Mouse (Mus musculus) cerebellum, adult (tissue): ENCODE data around the gene Nlrp9c.
"Not testable (repeated sequence)": the region's sequence is repeated elsewhere in the genome, so short reads cannot be mapped to it uniquely, and the experiment has no call there.

Experiments used
- ATAC-seq: cut with Nextera tagmentation; 2 replicates; pipeline ENCODE4 v1.9.2; 2017; ENCODE audit warnings: mild to moderate bottlenecking, moderate library complexity, mixed read lengths; ENCODE audit not compliant: insufficient number of reproducible peaks, low FRiP score, low TSS enrichment

The Nlrp9c gene

GRCm38 (mm10) chr7:26403600-26403999 lies at the start of gene Nlrp9c:
Gene Nlrp9c (minus strand): TSS chr7:26403700.
- ATAC-seq = not testable (repeated sequence)

GRCm38 (mm10) chr7:26434813-26435212 lies 31.3 kb upstream of the Nlrp9c start, which contains the start of gene Nlrp4a:
Gene Nlrp4a (plus strand): TSS chr7:26435113.
- ATAC-seq = no peak

GRCm38 (mm10) chr7:26391811-26392210 lies 11.7 kb downstream of the Nlrp9c start:
- ATAC-seq = not testable (repeated sequence)

- not testable (repeated sequence) for ATAC-seq
Observed at GRCm38 (mm10) chr7:26391137-26391536, 12.4 kb downstream of the Nlrp9c start.

GRCm38 (mm10) chr7:26386691-26387090 lies 16.8 kb downstream of the Nlrp9c start:
- not testable (repeated sequence) for ATAC-seq

GRCm38 (mm10) chr7:26380807-26381206 lies 22.7 kb downstream of the Nlrp9c start:
- no peak for ATAC-seq

- not testable (repeated sequence) for ATAC-seq
Observed at GRCm38 (mm10) chr7:26373221-26373620, 30.3 kb downstream of the Nlrp9c start.

GRCm38 (mm10) chr7:26356719-26357118 lies 46.8 kb downstream of the Nlrp9c start:
- not testable (repeated sequence) for ATAC-seq

GRCm38 (mm10) chr7:26352258-26352657 lies 51.2 kb downstream of the Nlrp9c start:
- ATAC-seq = not testable (repeated sequence)

- not testable (repeated sequence) for ATAC-seq
Observed at GRCm38 (mm10) chr7:26350177-26350576, 53.3 kb downstream of the Nlrp9c start.

GRCm38 (mm10) chr7:26320361-26320760 lies 83.1 kb downstream of the Nlrp9c start:
- not testable (repeated sequence) for ATAC-seq

GRCm38 (mm10) chr7:26315809-26316208 lies 87.7 kb downstream of the Nlrp9c start:
- ATAC-seq = not testable (repeated sequence)

GRCm38 (mm10) chr7:26315194-26315593 lies 88.3 kb downstream of the Nlrp9c start:
- ATAC-seq = not testable (repeated sequence)

- not testable (repeated sequence) for ATAC-seq
Observed at GRCm38 (mm10) chr7:26311786-26312185, 91.7 kb downstream of the Nlrp9c start.

- ATAC-seq = not testable (repeated sequence)
Observed at GRCm38 (mm10) chr7:26306926-26307325, 96.6 kb downstream of the Nlrp9c start, which contains the start of gene Cyp2a4. Gene Cyp2a4 (plus strand): TSS chr7:26307169.

- ATAC-seq = not testable (repeated sequence)
Observed at GRCm38 (mm10) chr7:26303429-26304166, 99.9 kb downstream of the Nlrp9c start.
